Comparison of ENCODE assay signal across 15 mouse cellular contexts in genomic region chr7:142902931-142903330, GRCm38 (mm10). TPM values are rescaled to one million over a fixed set of nuclear protein-coding genes. Genes with fewer than 3 reads are reported as not detected.
DNase-seq lines count a peak whose midpoint lies in the region; ATAC-seq and TF ChIP-seq lines count a peak whose summit lies in the region.
"Had no signal": no experiment of that assay in that cellular context is flagged by ENCODE, and none has a peak within 500 bp of the region (broad histone marks: within the 10 kb centered on the region; RNA-seq: fewer than 3 reads in every experiment).

No protein-coding gene starts in this region.

- intact Hi-C loops in left cerebral cortex, postnatal 14 days (cut with DNase I) = no loop called here
- intact Hi-C loops in heart, adult 2 months (cut with DNase I) = no loop called here
- intact Hi-C loops in heart, postnatal 25 days (cut with DNase I) = no loop called here
- intact Hi-C loops in gastrocnemius, adult 2 months (cut with DNase I) = no loop called here

- peaks cover 59% of the 10 kb centered on the region for H3K4me1 ChIP-seq in forebrain, embryonic 12.5 days
- H3K4me1 ChIP-seq in limb, embryonic 10.5 days = peaks cover 41% of the 10 kb centered on the region
- peaks cover 38% of the 10 kb centered on the region for H3K4me1 ChIP-seq in neural tube, embryonic 15.5 days
- no peaks in the 10 kb centered on the region for H3K4me1 ChIP-seq in heart, adult 2 months (ENCODE audit: control insufficient read depth, insufficient read depth, low read length)

- no peaks in the 10 kb centered on the region for H3K79me2 ChIP-seq in heart, adult 2 months (replicated peaks; ENCODE audit: control insufficient read depth, insufficient read depth, low read length)

- no peak for TF ChIP-seq POLR2A in heart, adult 2 months (IDR thresholded peaks at IDR 0.05; ENCODE audit: insufficient read depth, low read depth, low read length)

- no peak for TF ChIP-seq EP300 in heart, adult 2 months (IDR thresholded peaks at IDR 0.05; ENCODE audit: insufficient read depth, low read depth, low read length)

- DNase-seq in left cerebral cortex, postnatal 14 days (ENCODE audit: low spot score in 2 of 2) = peak; percentile 18 to 37
- no peak for DNase-seq in left cerebral cortex, adult 11 months (ENCODE audit: low spot score)
- DNase-seq in limb, embryonic 10.5 days (ENCODE audit: low spot score) = no peak
- no peak for DNase-seq in heart, adult 2 months
- DNase-seq in heart, postnatal 25 days (ENCODE audit: low spot score) = no peak
- no peak for DNase-seq in gastrocnemius, adult 2 months
- DNase-seq: gastrocnemius, postnatal 14 days; heart, postnatal 4 days; kidney, postnatal 14 days; lung, adult 2 months had no signal

- no peak for TF ChIP-seq CTCF in heart, adult 2 months (IDR thresholded peaks at IDR 0.05)
- TF ChIP-seq CTCF in gastrocnemius, adult 2 months (IDR thresholded peaks at IDR 0.05) = no peak

- H3K27ac ChIP-seq in forebrain, embryonic 12.5 days = peak overlapping the region; percentile 91
- 0 out of 2 replicates have a peak overlapping the region, but pooled peaks have one; percentile 27 for H3K27ac ChIP-seq in limb, embryonic 10.5 days
- H3K27ac ChIP-seq in neural tube, embryonic 15.5 days (replicated peaks) = peak overlapping the region; percentile 65
- H3K27ac ChIP-seq in heart, adult 2 months = no peak overlapping the region
- H3K27ac ChIP-seq in gastrocnemius, adult 2 months = no peak overlapping the region
- H3K27ac ChIP-seq: embryonic facial prominence, embryonic 13.5 days had no signal

- no peak overlapping the region; the same call in 1 of the 2 replicates for H3K9ac ChIP-seq in forebrain, embryonic 12.5 days
- H3K9ac ChIP-seq in neural tube, embryonic 15.5 days (replicated peaks) = no peak overlapping the region
- no peak overlapping the region for H3K9ac ChIP-seq in heart, adult 2 months (ENCODE audit: low read depth, low read length)
- H3K9ac ChIP-seq: embryonic facial prominence, embryonic 13.5 days had no signal

- 15% methylated on average over 4 of the region's 4 CpGs for WGBS in forebrain, embryonic 12.5 days
- WGBS in limb, embryonic 10.5 days = 14% methylated on average over 4 of the region's 4 CpGs
- 6% methylated on average over 4 of the region's 4 CpGs for WGBS in neural tube, embryonic 15.5 days
- 58% methylated on average over 4 of the region's 4 CpGs for WGBS in heart, adult 2 months

- H3K9me3 ChIP-seq in forebrain, embryonic 12.5 days = no peaks in the 10 kb centered on the region
- no peaks in the 10 kb centered on the region for H3K9me3 ChIP-seq in limb, embryonic 10.5 days (replicated peaks)
- no peaks in the 10 kb centered on the region for H3K9me3 ChIP-seq in neural tube, embryonic 15.5 days (replicated peaks)
- H3K9me3 ChIP-seq: embryonic facial prominence, embryonic 13.5 days had no signal

- H3K4me3 ChIP-seq in forebrain, embryonic 12.5 days (replicated peaks) = no peak overlapping the region
- H3K4me3 ChIP-seq in limb, embryonic 10.5 days = no peak overlapping the region
- no peak overlapping the region for H3K4me3 ChIP-seq in neural tube, embryonic 15.5 days (replicated peaks)
- no peak overlapping the region for H3K4me3 ChIP-seq in heart, adult 2 months
- H3K4me3 ChIP-seq in gastrocnemius, adult 2 months = no peak overlapping the region
- H3K4me3 ChIP-seq: embryonic facial prominence, embryonic 13.5 days had no signal

- peaks cover 48% of the 10 kb centered on the region for H3K27me3 ChIP-seq in forebrain, embryonic 12.5 days
- H3K27me3 ChIP-seq in limb, embryonic 10.5 days (ENCODE audit: low read depth, poor library complexity, severe bottlenecking) = peaks cover 44% of the 10 kb centered on the region
- peaks cover 4% of the 10 kb centered on the region; the same call in 1 of the 2 replicates for H3K27me3 ChIP-seq in neural tube, embryonic 15.5 days (replicated peaks)
- H3K27me3 ChIP-seq in heart, adult 2 months (ENCODE audit: control insufficient read depth, insufficient read depth, low read length) = no peaks in the 10 kb centered on the region

- H3K4me2 ChIP-seq in forebrain, embryonic 12.5 days = no peak overlapping the region
- no peak overlapping the region for H3K4me2 ChIP-seq in neural tube, embryonic 15.5 days
- H3K4me2 ChIP-seq: embryonic facial prominence, embryonic 13.5 days had no signal

- no peaks in the 10 kb centered on the region for H3K36me3 ChIP-seq in forebrain, embryonic 12.5 days (replicated peaks)
- no peaks in the 10 kb centered on the region for H3K36me3 ChIP-seq in limb, embryonic 10.5 days
- H3K36me3 ChIP-seq in neural tube, embryonic 15.5 days = no peaks in the 10 kb centered on the region
- H3K36me3 ChIP-seq in heart, adult 2 months (ENCODE audit: control insufficient read depth, insufficient read depth, low read length) = no peaks in the 10 kb centered on the region
- H3K36me3 ChIP-seq: embryonic facial prominence, embryonic 13.5 days had no signal

- ATAC-seq in forebrain, embryonic 12.5 days (ENCODE audit: low FRiP score) = peak; percentile 83
- peak; percentile 66; the same call in 1 of the 2 replicates for ATAC-seq in neural tube, embryonic 15.5 days (ENCODE audit: low FRiP score)

RNA-seq across cellular contexts. Expression of gene Th, which starts 28.0 kb away (rescaled TPM):
- total RNA-seq in left cerebral cortex, postnatal 14 days (2021) = 1 to 10 TPM in 1 of 2 experiments, under 1 TPM in 1; 0.62 to 2.1 TPM
- 13.9 and 17.8 TPM in 2 replicates for polyA plus RNA-seq in forebrain, embryonic 12.5 days (2016; fragmentation: Nextera tagmentation; extraction: Ambion mirVana)
- polyA plus RNA-seq in limb, embryonic 10.5 days (2016; fragmentation: Nextera tagmentation; extraction: Ambion mirVana) = 1.2 TPM in 2 replicates
- 8.6 and 10.4 TPM in 2 replicates for polyA plus RNA-seq in neural tube, embryonic 15.5 days (2015; fragmentation: Nextera tagmentation; extraction: Ambion mirVana)
- total RNA-seq in heart, adult 2 months (2021) = not detected
- 0.27 and 0.35 TPM in 2 replicates for polyA plus RNA-seq in heart, adult 2 months (2012; rRNA removed)
- total RNA-seq in heart, postnatal 25 days (2021) = not detected
- under 1 TPM in 1 of 2 experiments, not detected in 1; 0.33 TPM for total RNA-seq in gastrocnemius, adult 2 months (2021)
- total RNA-seq: CH12.LX; monocyte, adult 5-6 weeks had no signal

Comparison
In these comparisons a context has a peak if more than half of its experiments do, and no peak if none do; other contexts are left out.
1. DNase-seq: peak in left cerebral cortex, postnatal 14 days (2 of 2); none in left cerebral cortex, adult 11 months (single experiment), limb, embryonic 10.5 days (single experiment), heart, adult 2 months (0 of 2), heart, postnatal 25 days (single experiment) and gastrocnemius, adult 2 months (single experiment).
2. H3K27ac ChIP-seq: peak in forebrain, embryonic 12.5 days (single experiment), limb, embryonic 10.5 days (single experiment) and neural tube, embryonic 15.5 days (single experiment); none in heart, adult 2 months (single experiment) and gastrocnemius, adult 2 months (single experiment).